Mouse (Mus musculus): ENCODE data around the gene Il34. TPM values are rescaled to one million over a fixed set of nuclear protein-coding genes. Genes with fewer than 3 reads are reported as not detected.

The Il34 gene
- polyA plus RNA-seq, 1 experiment = 40.4 TPM

GRCm38 (mm10) chr8:110831956-110832355, 26.2 kb upstream of the Il34 start:
- TF ChIP-seq CTCF (IDR thresholded peaks at IDR 0.05; ENCODE audit: insufficient read depth, low read length) (no peak), POLR2A (IDR thresholded peaks at IDR 0.05; ENCODE audit: borderline replicate concordance, extremely low read depth, low read depth, low read length) (no peak)
- H3K4me1 ChIP-seq (ENCODE audit: control insufficient read depth, insufficient read depth, low read length) = no peaks in the 10 kb centered on the region
- no peak for DNase-seq
- WGBS = 74% methylated on average over 3 of the region's 3 CpGs
- H3K4me3 ChIP-seq (replicated peaks; ENCODE audit: extremely low read depth, low read depth, low read length) = no peak overlapping the region

GRCm38 (mm10) chr8:110828511-110828910, 22.8 kb upstream of the Il34 start:
- no peak for DNase-seq
- no peak for TF ChIP-seq CTCF (IDR thresholded peaks at IDR 0.05; ENCODE audit: insufficient read depth, low read length)
- TF ChIP-seq POLR2A (IDR thresholded peaks at IDR 0.05; ENCODE audit: borderline replicate concordance, extremely low read depth, low read depth, low read length) = no peak
- Histone ChIP-seq H3K4me3 (replicated peaks; ENCODE audit: extremely low read depth, low read depth, low read length) (no peak overlapping the region), H3K4me1 (ENCODE audit: control insufficient read depth, insufficient read depth, low read length) (no peaks in the 10 kb centered on the region)
- WGBS = 59% methylated on average over 3 of the region's 3 CpGs

- WGBS = 62% methylated on average over 1 of the region's 1 CpGs
- TF ChIP-seq POLR2A (IDR thresholded peaks at IDR 0.05; ENCODE audit: borderline replicate concordance, extremely low read depth, low read depth, low read length) = no peak
- TF ChIP-seq CTCF (IDR thresholded peaks at IDR 0.05; ENCODE audit: insufficient read depth, low read length) = no peak
- H3K4me3 ChIP-seq (replicated peaks; ENCODE audit: extremely low read depth, low read depth, low read length) = no peak overlapping the region
- no peaks in the 10 kb centered on the region for H3K4me1 ChIP-seq (ENCODE audit: control insufficient read depth, insufficient read depth, low read length)
- DNase-seq = no peak
Observed at GRCm38 (mm10) chr8:110824861-110825260, 19.1 kb upstream of the Il34 start.

GRCm38 (mm10) chr8:110821960-110822359, 16.2 kb upstream of the Il34 start:
- WGBS = 69% methylated on average over 3 of the region's 3 CpGs
- no peak for DNase-seq
- no peak for TF ChIP-seq POLR2A (IDR thresholded peaks at IDR 0.05; ENCODE audit: borderline replicate concordance, extremely low read depth, low read depth, low read length)
- TF ChIP-seq CTCF (IDR thresholded peaks at IDR 0.05; ENCODE audit: insufficient read depth, low read length) = no peak
- no peak overlapping the region for H3K4me3 ChIP-seq (replicated peaks; ENCODE audit: extremely low read depth, low read depth, low read length)
- H3K4me1 ChIP-seq (ENCODE audit: control insufficient read depth, insufficient read depth, low read length) = no peaks in the 10 kb centered on the region; the same call in 1 of the 2 replicates

- Histone ChIP-seq H3K4me3 (replicated peaks; ENCODE audit: extremely low read depth, low read depth, low read length) (no peak overlapping the region), H3K4me1 (ENCODE audit: control insufficient read depth, insufficient read depth, low read length) (no peaks in the 10 kb centered on the region; the same call in 1 of the 2 replicates)
- DNase-seq = no peak
- WGBS = 70% methylated on average over 2 of the region's 2 CpGs
- TF ChIP-seq POLR2A (IDR thresholded peaks at IDR 0.05; ENCODE audit: borderline replicate concordance, extremely low read depth, low read depth, low read length) = no peak
Observed at GRCm38 (mm10) chr8:110820257-110820656, 14.5 kb upstream of the Il34 start.

- H3K4me1 ChIP-seq (ENCODE audit: control insufficient read depth, insufficient read depth, low read length) = no peaks in the 10 kb centered on the region; the same call in 1 of the 2 replicates
- DNase-seq = no peak
- H3K4me3 ChIP-seq (replicated peaks; ENCODE audit: extremely low read depth, low read depth, low read length) = no peak overlapping the region
- WGBS = 68% methylated on average over 3 of the region's 3 CpGs
- TF ChIP-seq POLR2A (IDR thresholded peaks at IDR 0.05; ENCODE audit: borderline replicate concordance, extremely low read depth, low read depth, low read length) = no peak
- TF ChIP-seq CTCF (IDR thresholded peaks at IDR 0.05; ENCODE audit: insufficient read depth, low read length) = no peak
Observed at GRCm38 (mm10) chr8:110818593-110818992, 12.9 kb upstream of the Il34 start.

- no peak for DNase-seq
- TF ChIP-seq CTCF (IDR thresholded peaks at IDR 0.05; ENCODE audit: insufficient read depth, low read length) = no peak
- TF ChIP-seq POLR2A (IDR thresholded peaks at IDR 0.05; ENCODE audit: borderline replicate concordance, extremely low read depth, low read depth, low read length) = no peak
- WGBS = 87% methylated on average over 1 of the region's 1 CpGs
- no peaks in the 10 kb centered on the region; the same call in 1 of the 2 replicates for H3K4me1 ChIP-seq (ENCODE audit: control insufficient read depth, insufficient read depth, low read length)
- no peak overlapping the region for H3K4me3 ChIP-seq (replicated peaks; ENCODE audit: extremely low read depth, low read depth, low read length)
Observed at GRCm38 (mm10) chr8:110816990-110817389, 11.3 kb upstream of the Il34 start.

- WGBS = 63% methylated on average over 3 of the region's 3 CpGs
- Histone ChIP-seq H3K4me1 (ENCODE audit: control insufficient read depth, insufficient read depth, low read length) (peaks cover under 1% of the 10 kb centered on the region), H3K4me3 (replicated peaks; ENCODE audit: extremely low read depth, low read depth, low read length) (no peak overlapping the region)
- no peak for TF ChIP-seq CTCF (IDR thresholded peaks at IDR 0.05; ENCODE audit: insufficient read depth, low read length)
- TF ChIP-seq POLR2A (IDR thresholded peaks at IDR 0.05; ENCODE audit: borderline replicate concordance, extremely low read depth, low read depth, low read length) = no peak
- DNase-seq = no peak
Observed at GRCm38 (mm10) chr8:110815308-110815707, 9.6 kb upstream of the Il34 start.

GRCm38 (mm10) chr8:110813081-110813812, 7.5 kb upstream of the Il34 start:
- Histone ChIP-seq H3K4me1 (ENCODE audit: control insufficient read depth, insufficient read depth, low read length) (peaks cover 10% of the 10 kb centered on the region), H3K4me3 (replicated peaks; ENCODE audit: extremely low read depth, low read depth, low read length) (no peak overlapping the region)
- TF ChIP-seq CTCF (IDR thresholded peaks at IDR 0.05; ENCODE audit: insufficient read depth, low read length) = no peak
- TF ChIP-seq POLR2A (IDR thresholded peaks at IDR 0.05; ENCODE audit: borderline replicate concordance, extremely low read depth, low read depth, low read length) = no peak
- DNase-seq = no peak
- WGBS = 90% methylated on average over 7 of the region's 7 CpGs

All from lung, adult 2 months (tissue).